Mouse (Mus musculus): ENCODE measurements around the gene Snx25. TPM values are rescaled to one million over a fixed set of nuclear protein-coding genes. Genes with fewer than 3 reads are reported as not detected.
"Not testable (repeated sequence)": the region's sequence is repeated elsewhere in the genome, so short reads cannot be mapped to it uniquely, and the experiment has no call there.

Gene Snx25
- total and polyA plus RNA-seq, 2 experiments from 2014 or later: 10.5 to 50.3 TPM

GRCm38 (mm10) chr8:46141688-46142087 lies 10.3 kb downstream of the Snx25 start:
- Histone ChIP-seq H3K9me3 (ENCODE audit: low read length) (no peaks in the 10 kb centered on the region), H3K36me3 (ENCODE audit: insufficient read depth, low read length) (no peaks in the 10 kb centered on the region), H3K4me1 (ENCODE audit: insufficient read depth, low read length) (no peaks in the 10 kb centered on the region), H3K4me3 (ENCODE audit: low read depth, low read length) (no peak overlapping the region), H3K9ac (replicated peaks; ENCODE audit: low read length, poor library complexity, severe bottlenecking) (no peak overlapping the region), H3K4me2 (ENCODE audit: low read depth, low read length, poor library complexity, severe bottlenecking) (no peak overlapping the region), H3K27me3 (ENCODE audit: insufficient read depth, low read length) (no peaks in the 10 kb centered on the region), H3K27ac (ENCODE audit: low read depth, low read length) (no peak overlapping the region)
- DNase-seq (ENCODE audit: low spot score) (no peak), ATAC-seq (ENCODE audit: low FRiP score) (no peak)
- 92% methylated on average over 3 of the region's 3 CpGs for WGBS
- TF ChIP-seq CTCF (IDR thresholded peaks at IDR 0.05): no peak

- Histone ChIP-seq H3K27me3 (ENCODE audit: insufficient read depth, low read length) (no peaks in the 10 kb centered on the region), H3K27ac (ENCODE audit: low read depth, low read length) (no peak overlapping the region), H3K4me2 (ENCODE audit: low read depth, low read length, poor library complexity, severe bottlenecking) (no peak overlapping the region), H3K9ac (replicated peaks; ENCODE audit: low read length, poor library complexity, severe bottlenecking) (no peak overlapping the region), H3K4me1 (ENCODE audit: insufficient read depth, low read length) (no peaks in the 10 kb centered on the region), H3K4me3 (ENCODE audit: low read depth, low read length) (no peak overlapping the region), H3K36me3 (ENCODE audit: insufficient read depth, low read length) (no peaks in the 10 kb centered on the region), H3K9me3 (ENCODE audit: low read length) (no peaks in the 10 kb centered on the region)
- DNase-seq (ENCODE audit: low spot score) (no peak), ATAC-seq (ENCODE audit: low FRiP score) (no peak)
- WGBS: 73% methylated on average over 9 of the region's 9 CpGs
- TF ChIP-seq CTCF (IDR thresholded peaks at IDR 0.05): no peak
Observed at GRCm38 (mm10) chr8:46140376-46141120, 11.4 kb downstream of the Snx25 start.

DNA sequence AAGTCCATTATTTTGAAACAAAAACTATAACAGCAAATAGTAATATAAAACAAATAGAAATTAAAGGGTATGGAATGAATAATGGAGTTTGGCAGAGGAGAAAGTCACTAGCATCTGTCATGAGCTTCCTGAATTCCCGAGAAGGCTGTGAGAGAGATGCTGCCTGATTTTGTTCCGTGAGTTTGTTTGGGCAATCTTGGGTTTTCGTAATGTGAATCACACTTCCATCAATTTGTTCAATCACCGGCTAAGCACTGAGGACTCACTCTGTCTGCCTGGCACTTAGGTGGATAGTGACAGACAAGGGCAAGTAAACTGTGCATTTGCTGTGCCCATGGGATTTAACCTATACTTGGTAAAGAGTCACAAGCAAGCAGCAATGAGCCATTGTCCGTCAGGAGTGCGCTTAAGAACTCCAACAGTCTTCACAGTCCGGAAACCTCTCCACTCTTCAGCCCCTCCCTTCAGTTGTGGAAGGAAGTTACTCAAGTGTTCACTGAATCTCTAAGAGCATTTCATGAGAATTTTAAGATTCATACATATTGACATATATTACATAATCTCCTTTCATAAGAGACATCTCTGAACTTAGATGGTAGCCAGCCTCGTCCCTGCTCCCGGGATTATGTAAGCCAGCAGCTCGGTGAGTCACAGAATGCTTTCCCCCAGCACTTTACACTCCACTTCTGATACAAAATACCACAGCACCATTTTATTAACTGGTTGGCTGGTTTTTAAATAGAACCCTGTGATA lies 13.9 kb downstream of the Snx25 start:
- DNase-seq (ENCODE audit: low spot score) (no peak), ATAC-seq (ENCODE audit: low FRiP score) (no peak)
- TF ChIP-seq CTCF (IDR thresholded peaks at IDR 0.05): no peak
- Histone ChIP-seq H3K27me3 (ENCODE audit: insufficient read depth, low read length) (no peaks in the 10 kb centered on the region), H3K4me3 (ENCODE audit: low read depth, low read length) (no peak overlapping the region), H3K4me2 (ENCODE audit: low read depth, low read length, poor library complexity, severe bottlenecking) (no peak overlapping the region), H3K9me3 (ENCODE audit: low read length) (no peaks in the 10 kb centered on the region), H3K4me1 (ENCODE audit: insufficient read depth, low read length) (no peaks in the 10 kb centered on the region), H3K9ac (replicated peaks; ENCODE audit: low read length, poor library complexity, severe bottlenecking) (no peak overlapping the region), H3K27ac (ENCODE audit: low read depth, low read length) (no peak overlapping the region), H3K36me3 (ENCODE audit: insufficient read depth, low read length) (no peaks in the 10 kb centered on the region)
- WGBS: 82% methylated on average over 10 of the region's 10 CpGs

GRCm38 (mm10) chr8:46137336-46137735 lies 14.6 kb downstream of the Snx25 start:
- no peak for TF ChIP-seq CTCF (IDR thresholded peaks at IDR 0.05)

DNA sequence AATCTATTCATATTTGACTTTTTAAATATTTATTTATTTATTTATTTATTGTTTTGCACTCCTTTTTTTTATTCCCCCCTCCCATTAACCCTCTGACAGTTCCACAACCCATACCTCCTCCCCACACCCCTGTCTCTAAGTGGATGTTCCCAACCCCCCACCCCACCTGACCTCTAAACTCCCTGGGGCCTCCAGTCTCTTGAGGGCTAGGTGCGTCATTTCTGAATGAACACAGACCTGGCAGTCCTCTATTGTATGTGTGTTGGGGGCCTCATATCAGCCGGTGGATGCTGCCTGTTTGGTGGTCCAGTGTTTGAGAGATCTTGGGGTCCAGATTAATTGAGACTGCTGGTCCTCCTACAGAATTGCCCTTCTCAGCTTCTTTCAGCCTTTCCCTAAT lies 16.4 kb downstream of the Snx25 start:
- DNase-seq (ENCODE audit: low spot score): not testable (repeated sequence)

More at GRCm38 (mm10) chr8:46137336-46137735, 14.6 kb downstream of the Snx25 start:
- Histone ChIP-seq H3K36me3 (ENCODE audit: insufficient read depth, low read length) (no peaks in the 10 kb centered on the region), H3K4me2 (ENCODE audit: low read depth, low read length, poor library complexity, severe bottlenecking) (no peak overlapping the region), H3K27ac (ENCODE audit: low read depth, low read length) (no peak overlapping the region), H3K9ac (replicated peaks; ENCODE audit: low read length, poor library complexity, severe bottlenecking) (no peak overlapping the region), H3K9me3 (ENCODE audit: low read length) (no peaks in the 10 kb centered on the region), H3K4me1 (ENCODE audit: insufficient read depth, low read length) (no peaks in the 10 kb centered on the region), H3K27me3 (ENCODE audit: insufficient read depth, low read length) (no peaks in the 10 kb centered on the region), H3K4me3 (ENCODE audit: low read depth, low read length) (no peak overlapping the region)
- no peak for ATAC-seq (ENCODE audit: low FRiP score)
- DNase-seq (ENCODE audit: low spot score): no peak
- 87% methylated on average over 1 of the region's 1 CpGs for WGBS

GRCm38 (mm10) chr8:46130426-46130825 lies 21.5 kb downstream of the Snx25 start:
- no peak overlapping the region for H3K9ac ChIP-seq (replicated peaks; ENCODE audit: low read length, poor library complexity, severe bottlenecking)
- H3K27me3 ChIP-seq (ENCODE audit: insufficient read depth, low read length): no peaks in the 10 kb centered on the region
- no peaks in the 10 kb centered on the region for H3K4me1 ChIP-seq (ENCODE audit: insufficient read depth, low read length)
- no peak overlapping the region for H3K4me2 ChIP-seq (ENCODE audit: low read depth, low read length, poor library complexity, severe bottlenecking)
- TF ChIP-seq CTCF (IDR thresholded peaks at IDR 0.05): no peak
- no peak overlapping the region for H3K27ac ChIP-seq (ENCODE audit: low read depth, low read length)
- H3K36me3 ChIP-seq (ENCODE audit: insufficient read depth, low read length): no peaks in the 10 kb centered on the region
- no peak for DNase-seq (ENCODE audit: low spot score)
- no peak for ATAC-seq (ENCODE audit: low FRiP score)
- no peaks in the 10 kb centered on the region for H3K9me3 ChIP-seq (ENCODE audit: low read length)
- no peak overlapping the region for H3K4me3 ChIP-seq (ENCODE audit: low read depth, low read length)
- WGBS: 84% methylated on average over 2 of the region's 2 CpGs

More for the DNA sequence above, 16.4 kb downstream of the Snx25 start:
- not testable (repeated sequence) for H3K27ac ChIP-seq (ENCODE audit: low read depth, low read length); H3K9ac ChIP-seq (replicated peaks; ENCODE audit: low read length, poor library complexity, severe bottlenecking); H3K9me3 ChIP-seq (ENCODE audit: low read length); H3K27me3 ChIP-seq (ENCODE audit: insufficient read depth, low read length); H3K4me3 ChIP-seq (ENCODE audit: low read depth, low read length); H3K4me1 ChIP-seq (ENCODE audit: insufficient read depth, low read length); H3K4me2 ChIP-seq (ENCODE audit: low read depth, low read length, poor library complexity, severe bottlenecking); ATAC-seq (ENCODE audit: low FRiP score); H3K36me3 ChIP-seq (ENCODE audit: insufficient read depth, low read length)
- WGBS: 100% methylated on average over 2 of the region's 2 CpGs
